Mouse (Mus musculus) stomach, embryonic 15.5 days (tissue): ENCODE data around the gene Vps8. TPM values are rescaled to one million over a fixed set of nuclear protein-coding genes. Genes with fewer than 3 reads are reported as not detected.

Experiments used
- ATAC-seq: fragments of 200-750 bp; cut with Nextera tagmentation; 2 replicates; pipeline ENCODE4 v1.8.0; 2017; ENCODE audit warnings: low read depth, moderate number of reproducible peaks, moderate TSS enrichment; ENCODE audit not compliant: insufficient read depth, low FRiP score
- H3K27ac ChIP-seq: fragments of 300-500 bp; sonication (generic); 2 replicates; pipeline ENCODE4 v1.5.1; 2015; ENCODE audit warnings: mild to moderate bottlenecking, inconsistent platforms
- H3K27me3 ChIP-seq: fragments of 300-500 bp; sonication (generic); replicated peaks from 2 replicates; pipeline ENCODE4 v1.6.1; 2015; ENCODE audit warnings: inconsistent platforms
- H3K36me3 ChIP-seq: fragments of 300-500 bp; sonication (generic); 2 replicates; pipeline ENCODE4 v1.6.1; 2015; ENCODE audit warnings: inconsistent platforms
- H3K4me1 ChIP-seq: fragments of 300-500 bp; sonication (generic); 2 replicates; pipeline ENCODE4 v1.6.1; 2015; ENCODE audit warnings: inconsistent platforms
- H3K4me2 ChIP-seq: fragments of 300-500 bp; sonication (generic); 2 replicates; pipeline ENCODE4 v1.6.1; 2015; ENCODE audit warnings: mild to moderate bottlenecking, inconsistent platforms
- H3K4me3 ChIP-seq: fragments of 300-500 bp; sonication (generic); replicated peaks from 2 replicates; pipeline ENCODE4 v1.5.1; 2015; ENCODE audit warnings: inconsistent platforms
- H3K9ac ChIP-seq: fragments of 300-500 bp; sonication (generic); 2 replicates; pipeline ENCODE4 v1.6.1; 2015; ENCODE audit warnings: inconsistent platforms
- H3K9me3 ChIP-seq: fragments of 300-500 bp; sonication (generic); 2 replicates; pipeline ENCODE4 v1.6.1; 2016; ENCODE audit warnings: inconsistent platforms
- WGBS: fragments of 180-500 bp; shearing (Covaris S2); methylation state at CpG from one replicate; pipeline ENCODE4 v1.1.7; 2015; 5-methylcytosine and 5-hydroxymethylcytosine counted together
- polyA plus RNA-seq: library from polyadenylated mRNA; unstranded; fragments of >200 nt; fragmentation: Nextera tagmentation; extraction: Ambion mirVana; gene quantifications from 2 replicates; pipeline ENCODE4 v1.2.1, GENCODE M21; 2015

Gene Vps8
- polyA plus RNA-seq = 17.2 and 24.8 TPM in 2 replicates

DNA sequence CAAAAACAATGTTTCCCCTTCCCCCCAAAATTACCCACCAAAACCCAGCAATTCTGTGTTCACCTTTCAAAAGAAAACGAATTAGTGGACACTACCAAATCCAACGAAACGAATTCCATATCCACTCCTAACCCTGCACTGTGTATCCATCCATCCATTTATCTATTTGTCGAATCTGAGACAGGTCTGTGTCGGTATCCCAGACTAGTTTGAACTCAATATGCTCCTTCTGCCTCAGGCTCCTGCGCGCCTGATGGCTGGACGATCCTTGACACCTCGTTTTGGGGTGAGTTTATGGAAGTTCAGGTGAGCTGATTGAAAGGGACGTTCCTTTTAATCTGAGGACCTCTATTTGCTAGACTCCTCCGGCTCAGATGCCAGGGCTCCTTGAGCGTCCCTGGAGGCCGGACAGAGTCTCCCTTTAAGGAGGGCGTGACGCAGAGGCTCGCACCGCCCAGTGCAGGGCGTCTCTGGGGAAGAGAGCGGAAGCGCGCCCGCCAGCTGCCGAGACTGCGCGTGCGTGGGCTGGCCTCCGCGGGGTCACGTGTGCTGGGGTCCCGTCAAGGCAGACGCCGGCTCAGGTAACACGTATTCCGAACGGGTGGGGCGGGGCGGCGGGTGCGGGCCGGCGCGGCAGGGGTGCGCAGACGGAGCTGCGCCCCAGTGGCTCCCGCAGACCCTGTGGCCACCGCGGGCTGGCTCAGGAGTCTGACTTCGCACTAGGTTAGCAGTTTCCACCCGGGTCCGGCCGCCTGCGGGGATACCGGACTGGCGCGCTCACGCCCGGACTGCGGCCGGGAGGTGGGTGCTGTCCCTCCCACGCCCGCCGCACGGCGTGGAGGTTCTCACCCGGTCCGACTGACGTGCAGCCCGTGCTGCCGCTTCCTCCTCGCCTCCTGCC is at the start of gene Vps8:
Vps8 (plus strand) TSS at position 474 of the 901 bp plus-strand sequence.
- H3K36me3 ChIP-seq = no peaks in the 10 kb centered on the region
- H3K27me3 ChIP-seq = no peaks in the 10 kb centered on the region
- no peaks in the 10 kb centered on the region for H3K4me1 ChIP-seq
- under 1% methylated on average over 68 of the region's 71 CpGs for WGBS
- peak within 1 kb of the TSS; percentile 93 for H3K4me3 ChIP-seq
- peak within 1 kb of the TSS; percentile 89 for H3K27ac ChIP-seq
- H3K4me2 ChIP-seq = peak within 1 kb of the TSS; percentile 82
- peak; percentile 96 for ATAC-seq
- H3K9me3 ChIP-seq = no peaks in the 10 kb centered on the region
- H3K9ac ChIP-seq = peak within 1 kb of the TSS; percentile 86

DNA sequence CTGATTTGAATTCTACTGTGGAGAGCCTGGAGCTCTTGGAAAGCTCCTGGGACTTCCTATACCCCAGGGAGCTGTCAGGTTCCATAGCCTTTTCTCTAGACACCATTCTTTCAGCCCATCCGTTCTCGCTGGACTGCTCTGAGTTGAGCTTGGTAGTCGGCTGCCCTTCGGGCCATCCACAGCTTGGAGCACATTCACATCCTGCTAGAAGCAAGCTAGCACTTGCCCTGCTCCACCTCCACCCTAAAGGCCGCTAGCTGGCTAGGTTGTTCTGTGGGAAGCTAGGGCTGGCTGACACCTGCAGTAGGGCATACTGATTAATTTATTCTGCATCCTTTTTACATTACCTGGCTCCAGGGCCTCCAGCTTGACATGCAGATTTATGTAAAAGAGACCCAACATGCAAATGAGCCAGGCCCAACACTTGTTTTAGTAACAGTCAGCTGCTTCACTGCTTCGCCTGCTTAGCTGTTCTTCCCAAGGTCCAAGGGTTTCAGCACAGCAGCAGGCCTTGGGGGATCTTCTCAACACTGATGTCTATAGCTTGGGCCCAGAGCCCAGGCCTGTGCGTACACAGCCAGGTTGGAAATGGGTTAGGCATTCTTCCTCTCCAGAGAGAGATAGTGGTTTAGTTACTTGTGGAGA is 49.5 kb upstream of the Vps8 start:
- Histone ChIP-seq H3K9me3 (no peaks in the 10 kb centered on the region), H3K27ac (no peak overlapping the region), H3K4me1 (peaks cover 27% of the 10 kb centered on the region), H3K4me2 (no peak overlapping the region), H3K27me3 (no peaks in the 10 kb centered on the region), H3K4me3 (no peak overlapping the region), H3K36me3 (no peaks in the 10 kb centered on the region), H3K9ac (no peak overlapping the region)
- 69% methylated on average over 7 of the region's 7 CpGs for WGBS
- no peak for ATAC-seq

DNA sequence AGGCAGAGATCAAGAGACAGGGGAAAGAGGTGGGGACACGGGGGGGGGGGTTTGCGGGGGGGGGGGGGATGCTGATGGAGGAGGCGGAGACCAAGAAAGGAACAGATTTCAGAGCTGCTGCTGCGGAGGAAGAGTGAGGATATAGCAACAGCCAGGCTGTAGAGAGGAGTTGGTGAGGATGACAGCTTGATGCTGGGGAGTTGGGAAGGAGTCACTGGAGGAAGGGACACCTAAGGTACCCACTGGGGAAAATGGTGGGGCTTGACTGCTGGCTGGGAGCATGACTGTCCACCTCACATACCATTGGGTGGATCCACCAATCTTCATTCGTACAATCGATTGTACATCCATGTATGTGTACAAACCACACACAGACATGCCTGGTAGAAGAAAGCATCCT is 48.9 kb upstream of the Vps8 start:
- no peak overlapping the region for H3K27ac ChIP-seq
- no peaks in the 10 kb centered on the region for H3K27me3 ChIP-seq
- no peak for ATAC-seq
- H3K4me1 ChIP-seq = peaks cover 30% of the 10 kb centered on the region
- no peak overlapping the region for H3K4me2 ChIP-seq
- H3K36me3 ChIP-seq = no peaks in the 10 kb centered on the region
- 88% methylated on average over 4 of the region's 6 CpGs for WGBS
- H3K9me3 ChIP-seq = no peaks in the 10 kb centered on the region
- no peak overlapping the region for H3K9ac ChIP-seq
- H3K4me3 ChIP-seq = no peak overlapping the region

DNA sequence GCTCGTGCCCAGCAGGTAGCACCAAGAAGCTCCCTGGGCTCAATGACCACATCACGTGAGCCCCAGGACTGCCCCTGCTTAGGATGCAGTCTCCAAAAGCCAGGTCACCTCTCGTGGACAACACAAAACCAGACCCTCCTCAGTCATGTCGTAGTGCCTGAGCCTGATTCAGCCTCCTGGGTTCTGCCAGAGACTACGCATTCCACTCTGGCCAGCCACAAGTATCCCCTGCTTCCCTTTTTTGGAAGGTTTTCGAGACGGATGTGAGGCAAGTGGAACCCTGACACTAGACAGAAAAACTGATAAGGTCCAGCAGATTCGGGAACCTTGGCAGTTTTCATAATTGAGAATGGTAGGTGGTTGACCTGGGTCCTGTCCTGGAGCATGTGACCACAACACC is 47.8 kb upstream of the Vps8 start:
- WGBS = 84% methylated on average over 8 of the region's 8 CpGs
- Histone ChIP-seq H3K36me3 (no peaks in the 10 kb centered on the region), H3K4me2 (no peak overlapping the region), H3K9me3 (no peaks in the 10 kb centered on the region), H3K27me3 (no peaks in the 10 kb centered on the region), H3K9ac (no peak overlapping the region), H3K4me3 (no peak overlapping the region), H3K27ac (no peak overlapping the region), H3K4me1 (peaks cover 30% of the 10 kb centered on the region)
- ATAC-seq = no peak

GRCm38 (mm10) chr16:21376316-21376715 is 46.6 kb upstream of the Vps8 start:
- WGBS = 53% methylated on average over 8 of the region's 8 CpGs
- Histone ChIP-seq H3K4me2 (no peak overlapping the region), H3K27me3 (no peaks in the 10 kb centered on the region), H3K9ac (no peak overlapping the region), H3K4me1 (peaks cover 30% of the 10 kb centered on the region), H3K27ac (peak overlapping the region; percentile 88), H3K9me3 (no peaks in the 10 kb centered on the region), H3K36me3 (no peaks in the 10 kb centered on the region), H3K4me3 (no peak overlapping the region)
- ATAC-seq = no peak

GRCm38 (mm10) chr16:21376949-21377604 is 45.8 kb upstream of the Vps8 start:
- Histone ChIP-seq H3K4me3 (no peak overlapping the region), H3K27ac (peak overlapping the region; percentile 88), H3K4me1 (peaks cover 30% of the 10 kb centered on the region), H3K27me3 (no peaks in the 10 kb centered on the region), H3K4me2 (no peak overlapping the region), H3K9me3 (no peaks in the 10 kb centered on the region), H3K36me3 (no peaks in the 10 kb centered on the region), H3K9ac (no peak overlapping the region)
- WGBS = 40% methylated on average over 7 of the region's 7 CpGs
- peak; percentile 61; the same call in 1 of the 2 replicates for ATAC-seq

GRCm38 (mm10) chr16:21377605-21377968 is 45.3 kb upstream of the Vps8 start:
- Histone ChIP-seq H3K4me3 (no peak overlapping the region), H3K9me3 (no peaks in the 10 kb centered on the region), H3K27ac (peak overlapping the region; percentile 88), H3K9ac (no peak overlapping the region), H3K27me3 (no peaks in the 10 kb centered on the region), H3K4me2 (no peak overlapping the region), H3K36me3 (no peaks in the 10 kb centered on the region), H3K4me1 (peaks cover 34% of the 10 kb centered on the region)
- ATAC-seq = peak; percentile 45; the same call in 1 of the 2 replicates
- WGBS = 22% methylated on average over 4 of the region's 4 CpGs

GRCm38 (mm10) chr16:21381469-21381868 is 41.4 kb upstream of the Vps8 start:
- H3K27ac ChIP-seq = no peak overlapping the region
- no peaks in the 10 kb centered on the region for H3K9me3 ChIP-seq
- H3K4me3 ChIP-seq = no peak overlapping the region
- no peak for ATAC-seq
- H3K4me2 ChIP-seq = no peak overlapping the region
- no peak overlapping the region for H3K9ac ChIP-seq
- 68% methylated on average over 1 of the region's 1 CpGs for WGBS
- H3K27me3 ChIP-seq = no peaks in the 10 kb centered on the region
- H3K4me1 ChIP-seq = peaks cover 29% of the 10 kb centered on the region
- no peaks in the 10 kb centered on the region for H3K36me3 ChIP-seq

GRCm38 (mm10) chr16:21382152-21382911 is 40.6 kb upstream of the Vps8 start:
- Histone ChIP-seq H3K4me1 (peaks cover 25% of the 10 kb centered on the region), H3K9me3 (no peaks in the 10 kb centered on the region), H3K27ac (no peak overlapping the region), H3K9ac (no peak overlapping the region), H3K4me3 (no peak overlapping the region), H3K27me3 (no peaks in the 10 kb centered on the region), H3K4me2 (no peak overlapping the region), H3K36me3 (no peaks in the 10 kb centered on the region)
- no peak for ATAC-seq
- 54% methylated on average over 11 of the region's 11 CpGs for WGBS

DNA sequence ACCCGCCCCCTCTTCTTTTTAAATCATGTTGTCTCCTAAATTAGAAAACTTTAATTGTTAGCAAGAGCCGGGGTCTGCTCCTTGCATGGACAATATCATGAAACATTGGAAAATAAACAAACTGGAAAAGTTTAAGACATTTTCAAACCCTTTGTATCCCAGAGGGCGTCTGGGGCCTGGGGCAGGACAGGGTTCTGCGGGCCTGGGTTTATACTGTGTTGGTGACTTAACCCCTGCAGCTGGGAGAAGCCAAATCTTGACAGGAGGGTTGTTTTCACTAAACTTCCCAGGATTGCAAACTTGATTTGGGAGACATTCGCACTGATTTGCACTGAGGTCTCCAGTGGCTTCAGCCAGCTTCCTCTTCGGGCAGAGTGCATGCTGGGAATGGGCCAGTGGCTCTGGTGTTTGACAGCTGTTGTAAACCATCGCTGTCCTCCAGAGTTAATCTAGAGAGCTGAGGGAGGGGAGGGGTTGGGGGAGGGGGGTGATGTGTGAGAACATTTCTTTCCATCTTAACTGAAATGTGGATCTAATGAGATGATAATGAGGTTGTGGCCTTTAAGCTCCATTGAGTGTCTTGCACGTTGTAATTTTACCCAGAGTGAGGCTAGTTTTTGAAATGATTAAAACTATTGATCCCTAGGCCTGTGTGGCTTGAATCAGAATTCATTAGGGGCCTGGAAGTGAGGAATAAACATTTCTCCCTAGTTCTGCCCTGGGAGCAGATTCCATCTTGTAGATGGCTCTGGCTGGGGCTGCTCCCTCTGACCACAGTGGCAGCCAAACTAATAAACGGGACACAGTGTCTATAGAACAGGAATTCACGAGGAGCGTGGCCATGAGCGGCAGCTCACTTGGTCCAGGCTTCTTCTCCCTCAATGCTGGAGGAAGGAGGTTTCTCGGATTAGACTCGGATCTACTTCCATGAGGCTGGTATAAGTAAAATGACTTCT is 36.7 kb upstream of the Vps8 start:
- H3K27me3 ChIP-seq = no peaks in the 10 kb centered on the region
- no peak overlapping the region for H3K9ac ChIP-seq
- H3K36me3 ChIP-seq = no peaks in the 10 kb centered on the region
- 48% methylated on average over 14 of the region's 14 CpGs for WGBS
- no peaks in the 10 kb centered on the region for H3K9me3 ChIP-seq
- H3K4me1 ChIP-seq = peaks cover 29% of the 10 kb centered on the region
- no peak; the same call in 1 of the 2 replicates for ATAC-seq
- H3K4me3 ChIP-seq = no peak overlapping the region
- peak overlapping the region; percentile 69; the same call in 1 of the 2 replicates for H3K27ac ChIP-seq
- no peak overlapping the region for H3K4me2 ChIP-seq
